Mouse (Mus musculus) G1E (cell line): ENCODE measurements around the gene Tmed6.

ENCODE experiments used
- CTCF ChIP-seq: IDR thresholded peaks from 2 replicates; pipeline ENCODE4 v1.5.1; 2012; ENCODE audit warnings: low read depth, low read length, inconsistent platforms, mixed read lengths
- GATA1 ChIP-seq: IDR thresholded peaks from 2 replicates; pipeline ENCODE4 v1.6.1; 2012; ENCODE audit warnings: borderline replicate concordance, low read length, inconsistent platforms, mixed read lengths

DNA sequence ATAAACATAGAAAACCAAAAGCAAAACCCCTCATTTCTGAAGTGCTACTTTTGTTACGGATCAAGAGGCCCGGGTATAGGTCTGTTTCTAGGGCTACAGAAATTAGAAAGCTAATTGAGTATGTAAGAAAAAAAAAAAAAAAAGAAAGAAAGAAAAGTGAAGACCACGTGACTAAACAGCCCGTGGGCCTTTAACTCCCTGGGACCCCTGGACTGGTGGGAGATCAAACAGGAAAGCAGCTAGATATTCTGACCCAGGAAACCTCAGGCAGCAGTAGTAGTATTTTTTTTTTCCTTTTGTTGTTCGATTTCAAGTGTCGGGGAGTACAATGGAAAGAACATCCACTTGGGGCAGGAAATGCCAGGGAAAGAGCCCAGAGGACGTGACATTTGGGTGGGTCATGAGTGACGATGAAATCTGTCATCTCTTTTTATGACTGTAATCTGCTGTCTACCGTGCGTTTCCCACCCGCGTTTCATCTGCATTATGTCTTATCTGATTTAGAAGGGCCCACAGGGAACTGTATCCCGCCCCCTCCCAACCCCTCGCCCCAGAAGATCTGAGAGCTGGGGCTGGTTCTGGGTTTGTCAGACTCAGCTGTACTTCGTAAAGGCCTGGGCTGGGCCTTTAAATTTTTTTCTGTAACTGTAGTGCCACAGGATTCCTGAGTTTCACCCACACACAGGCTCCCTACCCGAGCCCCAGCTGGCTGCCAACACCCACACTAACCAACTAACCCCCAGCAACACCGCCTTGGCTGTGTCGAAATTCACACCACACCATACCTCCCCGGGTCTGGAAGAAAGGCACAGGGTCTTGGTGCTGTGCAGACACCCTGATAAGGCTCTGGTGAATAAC is 48.9 kb upstream of the Tmed6 start:
- TF ChIP-seq CTCF (no peak), GATA1 (no peak)
